Mouse (Mus musculus): ENCODE measurements at regions not wholly inside any gene's neighbourhood (a gene's known extent, or its start where the extent isn't known, plus 50 kb on each side); places are given as distances from the start of the nearest gene placed in this dataset.

DNA sequence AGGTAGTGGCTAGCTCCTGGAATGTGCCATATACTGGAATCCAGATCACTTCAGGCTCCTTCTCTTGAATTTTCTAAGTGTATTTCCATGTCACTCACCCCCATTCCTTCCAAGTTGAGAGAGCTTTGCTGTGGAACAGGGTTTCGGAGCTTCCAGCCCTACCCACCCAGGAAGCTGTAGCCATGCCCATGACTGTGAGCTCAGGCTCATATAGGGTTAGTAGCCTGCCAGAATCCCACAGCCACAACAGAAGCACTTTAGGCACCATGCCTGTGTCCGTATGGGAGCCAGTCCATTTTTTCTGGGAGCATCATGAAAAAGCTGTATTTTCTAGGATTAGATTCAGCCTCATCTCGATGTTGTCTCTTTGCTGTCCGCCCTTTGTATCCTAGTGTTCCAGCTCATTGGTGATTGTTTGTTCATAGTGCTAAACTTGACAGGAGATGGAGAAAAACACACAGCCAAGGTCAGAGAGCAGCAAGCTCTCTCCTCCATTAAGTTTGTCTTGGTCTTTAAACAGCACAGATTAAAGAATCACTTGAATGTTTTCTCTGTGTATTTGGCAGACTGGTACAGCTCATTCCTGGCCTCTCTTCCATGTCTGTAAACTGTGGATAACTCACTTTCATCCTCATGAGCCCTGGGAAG is 526.2 kb upstream of the 4930452B06Rik start:
- DNase-seq (ENCODE audit: low spot score in 2 of 2) = no peak

- DNase-seq (ENCODE audit: low spot score in 2 of 2) = no peak
Observed at GRCm38 (mm10) chr14:9191664-9192063, 525.6 kb upstream of the 4930452B06Rik start.

- DNase-seq (ENCODE audit: low spot score in 2 of 2) = no peak
Observed at GRCm38 (mm10) chr14:9161336-9161735, 495.3 kb upstream of the 4930452B06Rik start.

- no peak for DNase-seq (ENCODE audit: low spot score in 2 of 2)
Observed at GRCm38 (mm10) chr14:9157941-9158340, 491.9 kb upstream of the 4930452B06Rik start.

- no peak for DNase-seq (ENCODE audit: low spot score in 2 of 2)
Observed at GRCm38 (mm10) chr14:9150841-9151240, 484.8 kb upstream of the 4930452B06Rik start.

DNA sequence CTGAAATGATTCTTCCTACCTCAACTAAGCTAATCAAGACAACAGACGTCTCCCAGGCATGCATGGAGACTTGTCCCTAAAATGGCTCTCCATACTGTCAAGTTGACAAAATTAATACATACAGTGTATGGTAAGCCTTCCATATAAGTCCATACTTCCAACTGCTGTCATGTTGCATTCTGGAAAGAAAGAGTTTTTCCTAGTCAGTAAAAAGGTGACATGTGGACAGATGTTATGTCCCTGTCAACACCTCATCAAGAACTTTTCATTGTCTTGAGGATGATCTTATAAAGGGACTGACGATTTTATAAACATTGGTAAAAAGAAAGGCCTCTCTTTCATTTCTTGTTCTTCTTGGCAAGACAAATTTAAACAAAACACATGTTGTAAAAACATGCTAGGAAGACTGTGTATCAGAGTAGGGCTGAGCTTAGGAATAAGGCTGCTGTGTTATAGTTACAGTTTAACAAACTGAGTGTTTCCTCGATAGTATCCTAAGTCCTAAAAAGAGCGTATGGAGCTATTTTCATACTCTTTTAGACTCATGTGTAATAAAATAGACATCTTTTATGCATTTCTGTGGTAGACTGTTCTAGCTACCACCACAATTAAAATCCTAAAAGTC is 480.7 kb upstream of the 4930452B06Rik start:
- DNase-seq (ENCODE audit: low spot score in 2 of 2) = no peak

- DNase-seq (ENCODE audit: low spot score in 2 of 2) = no peak
Observed at GRCm38 (mm10) chr14:9105708-9106107, 439.7 kb upstream of the 4930452B06Rik start.

DNA sequence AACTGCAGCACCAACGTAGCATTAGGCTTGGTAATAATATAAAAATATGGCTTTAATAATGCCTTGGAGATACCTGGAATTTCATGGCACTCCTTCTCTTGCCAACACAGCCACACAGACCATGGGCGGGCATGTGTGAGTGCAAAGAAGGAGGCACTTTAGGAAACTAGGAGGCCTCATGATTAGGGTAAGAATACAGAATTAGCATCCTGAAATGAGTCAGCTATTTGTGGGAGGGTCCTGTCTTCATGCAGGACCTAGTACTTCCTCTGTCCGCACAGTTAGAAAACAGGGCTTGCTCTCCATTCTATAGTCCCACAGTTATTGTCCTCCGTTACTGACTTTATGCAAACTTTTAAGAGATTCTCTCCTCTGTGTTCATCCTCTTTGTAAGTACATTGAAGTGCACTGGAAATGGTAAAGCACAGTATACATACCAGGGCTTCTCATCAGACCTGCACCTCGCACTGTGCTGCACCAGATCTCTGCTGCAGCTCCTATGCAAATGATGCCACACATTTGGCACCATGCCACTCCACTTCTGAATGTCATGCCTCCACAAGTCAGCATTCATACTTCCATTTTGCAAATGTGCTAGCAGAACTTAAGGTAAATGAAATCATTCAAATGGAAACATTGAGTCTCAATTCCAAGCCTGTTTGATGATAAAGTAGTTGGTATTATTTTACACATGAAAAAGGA is 423.7 kb upstream of the 4930452B06Rik start:
- no peak for DNase-seq (ENCODE audit: low spot score in 2 of 2)

DNA sequence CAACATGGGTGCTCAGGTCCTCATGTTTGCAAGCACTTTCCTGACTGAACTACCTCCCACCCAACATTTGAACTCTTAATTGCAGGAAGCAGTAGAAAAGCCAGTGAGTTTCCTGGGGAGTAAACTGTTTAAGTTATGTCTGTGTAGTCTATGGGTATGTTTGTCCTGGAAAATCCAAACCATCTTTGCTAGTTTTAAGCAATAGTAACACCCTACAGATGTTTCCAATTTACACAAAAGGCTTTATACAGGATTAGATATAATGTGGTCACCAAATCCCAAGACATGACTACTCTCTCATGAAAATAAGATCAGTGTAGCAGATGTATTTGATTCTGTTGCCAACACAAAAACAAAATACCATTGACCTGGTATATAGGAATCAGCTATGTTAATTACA is 421.1 kb upstream of the 4930452B06Rik start:
- DNase-seq (ENCODE audit: low spot score in 2 of 2) = no peak

- DNase-seq (ENCODE audit: low spot score in 2 of 2) = no peak
Observed at GRCm38 (mm10) chr14:9079632-9080031, 413.6 kb upstream of the 4930452B06Rik start.

DNA sequence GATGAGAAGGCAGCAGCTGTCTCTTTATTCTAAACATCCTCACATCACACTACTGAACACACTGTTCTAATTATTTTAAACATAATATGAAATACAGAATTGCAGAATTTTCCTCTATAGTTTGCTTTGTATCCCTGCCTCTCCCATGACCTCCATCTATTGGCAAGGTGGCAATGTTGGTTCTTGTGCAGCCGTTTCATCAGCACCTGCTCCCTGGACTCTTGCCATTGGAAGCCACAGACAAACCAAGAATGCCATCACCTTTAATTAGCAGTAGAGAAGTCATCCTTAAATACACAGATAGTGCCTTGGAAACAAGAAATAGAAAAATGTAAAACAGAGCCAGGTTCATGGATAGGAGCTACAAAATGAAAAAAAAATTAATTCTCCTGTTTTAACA is 413.0 kb upstream of the 4930452B06Rik start:
- DNase-seq (ENCODE audit: low spot score in 2 of 2) = no peak

DNA sequence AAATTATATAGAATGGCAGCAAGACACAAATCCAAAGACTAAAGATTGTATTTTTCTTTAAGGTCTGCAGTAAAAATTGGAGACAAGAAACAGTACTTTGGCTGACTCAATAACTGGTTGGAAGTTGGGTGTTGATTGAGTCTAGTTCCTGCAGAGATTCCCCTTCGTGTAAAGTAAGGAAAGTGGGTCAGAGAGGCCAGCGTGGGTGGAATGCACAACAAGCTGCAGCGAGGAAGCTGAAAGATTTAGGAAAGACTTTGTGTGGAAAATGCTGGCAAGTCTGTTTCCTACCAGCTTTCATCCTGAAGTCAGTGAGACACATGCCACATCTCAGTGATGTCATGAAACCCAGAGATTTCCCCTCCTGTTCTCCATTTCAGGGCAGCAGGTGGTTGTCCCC is 405.1 kb upstream of the 4930452B06Rik start:
- DNase-seq (ENCODE audit: low spot score in 2 of 2) = no peak

DNA sequence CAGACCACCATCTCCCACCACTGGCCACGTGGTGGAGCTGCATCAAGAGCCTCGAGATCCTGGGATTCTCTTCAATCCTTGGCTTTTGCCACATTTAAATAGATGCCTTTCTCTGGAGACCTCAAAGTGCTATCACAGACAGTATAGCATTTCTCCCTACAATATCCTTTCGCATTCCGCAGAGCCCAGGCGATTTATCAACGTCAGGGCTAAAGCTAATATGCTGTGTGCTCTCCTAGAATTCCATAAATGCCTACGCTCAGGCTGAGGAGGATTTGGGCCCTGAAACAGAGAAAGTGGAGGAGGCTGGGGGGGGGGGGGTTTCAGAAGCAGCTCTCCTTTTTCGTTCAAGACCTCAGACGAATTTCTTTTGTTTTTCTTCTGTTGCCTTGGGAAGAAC is 394.0 kb upstream of the 4930452B06Rik start:
- no peak for DNase-seq (ENCODE audit: low spot score in 2 of 2)

- no peak for DNase-seq (ENCODE audit: low spot score in 2 of 2)
Observed at GRCm38 (mm10) chr14:9028811-9029210, 362.8 kb upstream of the 4930452B06Rik start.

- no peak for DNase-seq (ENCODE audit: low spot score in 2 of 2)
Observed at GRCm38 (mm10) chr14:9015826-9016225, 349.8 kb upstream of the 4930452B06Rik start.

DNA sequence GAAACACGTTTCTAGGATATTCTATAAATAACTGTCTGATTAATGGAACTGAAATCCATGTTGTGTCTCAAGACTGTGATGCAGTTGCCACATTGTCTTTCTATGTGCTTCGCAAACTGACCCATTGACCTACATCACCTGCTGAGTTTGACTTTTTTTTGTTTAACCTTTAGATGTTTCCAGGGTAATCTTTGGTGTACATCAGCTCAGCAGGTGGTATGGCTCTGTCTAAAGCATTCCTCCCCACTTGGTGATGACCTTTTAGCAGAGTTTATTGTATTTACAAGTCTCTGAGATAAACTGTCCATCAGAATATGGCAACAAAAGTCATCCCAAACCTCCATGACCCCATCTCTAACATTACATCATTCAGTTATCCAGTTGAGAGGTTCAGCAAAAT is 337.0 kb upstream of the 4930452B06Rik start:
- DNase-seq (ENCODE audit: low spot score in 2 of 2) = no peak

DNA sequence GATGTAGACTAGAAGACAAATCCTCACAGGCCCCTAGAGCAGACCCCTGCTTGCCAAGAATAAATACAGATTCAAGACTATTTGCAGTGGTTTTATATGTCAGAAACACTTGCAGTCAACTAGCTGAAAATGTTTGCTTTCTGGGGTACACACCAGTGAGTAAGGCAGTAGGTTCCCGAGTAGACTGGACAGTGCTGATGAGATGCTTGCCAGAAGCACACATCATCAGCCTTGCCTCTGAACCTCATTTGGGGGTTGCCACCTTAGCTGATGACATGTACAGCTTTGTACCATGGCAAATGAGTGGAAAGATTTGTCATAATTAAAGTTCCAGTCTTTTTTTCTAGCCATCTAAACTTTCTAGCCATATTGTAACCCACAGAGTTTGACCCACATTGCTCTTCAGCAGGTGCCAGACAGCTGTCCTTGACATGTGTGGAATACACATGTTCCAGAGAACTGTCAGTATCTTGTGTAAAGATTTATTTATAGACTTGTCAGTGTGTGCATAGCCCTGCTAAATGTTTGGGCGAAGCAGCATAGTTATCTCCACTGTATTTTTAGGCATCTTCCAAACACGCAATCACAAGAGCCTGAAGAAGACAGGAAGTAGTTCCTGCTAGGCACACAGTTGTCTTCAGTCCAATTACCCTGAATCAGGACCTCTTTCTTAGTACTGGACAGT is 334.5 kb upstream of the 4930452B06Rik start:
- no peak for DNase-seq (ENCODE audit: low spot score in 2 of 2)

DNA sequence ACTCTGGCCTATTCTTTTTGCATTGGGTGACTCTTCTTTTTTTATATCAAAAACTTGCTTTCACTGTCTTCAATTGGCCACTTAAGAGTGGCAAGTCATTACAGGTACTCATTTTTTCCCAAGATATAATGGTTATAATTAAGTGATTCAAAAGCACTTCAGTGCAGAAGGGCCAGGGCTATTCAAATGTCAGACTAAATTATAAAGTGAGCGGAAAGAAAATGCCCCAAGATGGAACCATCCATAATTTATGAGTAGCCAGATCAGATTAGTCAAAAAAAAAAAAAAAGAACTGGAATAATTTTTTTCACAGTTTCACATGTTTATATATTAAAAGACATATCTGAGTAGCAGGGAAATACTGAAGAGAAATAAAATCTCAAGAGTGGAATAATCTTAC is 333.8 kb upstream of the 4930452B06Rik start:
- DNase-seq (ENCODE audit: low spot score in 2 of 2) = no peak

DNA sequence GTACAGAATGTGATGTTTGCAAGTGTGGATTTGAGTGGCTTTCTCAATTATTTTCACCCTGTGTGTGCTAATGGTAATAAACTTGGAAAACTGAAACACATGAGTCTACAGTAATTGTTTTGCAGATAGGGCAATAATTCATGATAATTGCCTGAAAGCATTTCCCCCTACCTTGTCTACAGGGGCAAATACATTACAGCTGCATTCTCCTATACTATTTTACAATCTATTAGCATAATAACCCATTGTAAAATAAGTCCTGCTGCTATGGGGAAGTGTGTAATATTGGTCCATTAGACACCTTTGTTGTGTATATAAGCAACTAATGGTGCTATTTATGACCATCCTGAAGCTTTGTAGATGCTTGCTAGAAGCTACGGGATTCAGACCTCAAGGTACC is 327.4 kb upstream of the 4930452B06Rik start:
- DNase-seq (ENCODE audit: low spot score in 2 of 2) = no peak

DNA sequence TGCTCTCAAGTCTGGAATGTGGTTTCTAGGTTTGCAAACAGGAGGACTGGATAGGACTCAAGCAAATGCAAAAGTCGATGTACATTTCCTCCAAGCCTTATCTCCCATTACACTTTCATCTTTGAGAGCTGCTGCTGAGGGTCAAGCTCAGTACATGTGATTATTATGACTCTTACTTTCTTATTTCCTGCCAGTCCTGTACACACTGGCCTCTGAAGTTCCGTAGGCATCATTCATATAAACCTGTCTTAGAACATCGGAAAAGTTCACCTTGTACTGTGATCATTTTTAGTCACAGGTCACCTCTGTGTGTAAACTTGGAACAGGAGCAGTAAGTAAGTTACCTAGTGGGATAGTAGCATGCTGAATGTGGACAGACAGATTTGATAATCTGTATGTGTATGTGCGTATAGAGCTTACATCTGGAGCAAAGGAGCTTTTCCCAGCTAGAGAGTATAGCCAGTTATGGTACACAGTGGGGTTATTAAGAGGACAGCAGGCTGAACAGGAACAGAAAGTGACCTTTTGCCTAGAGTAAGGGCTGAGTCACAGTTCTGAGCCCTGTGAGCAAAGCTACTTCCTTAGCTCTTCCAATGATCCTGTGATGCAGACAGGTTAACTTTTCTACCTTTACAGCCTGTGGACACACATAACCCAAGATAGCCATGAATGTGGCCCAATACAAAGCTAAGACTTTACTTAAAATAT is 319.2 kb upstream of the 4930452B06Rik start:
- DNase-seq (ENCODE audit: low spot score in 2 of 2) = no peak

- no peak for DNase-seq (ENCODE audit: low spot score in 2 of 2)
Observed at GRCm38 (mm10) chr14:8961554-8961953, 295.5 kb upstream of the 4930452B06Rik start.

Data from gastrocnemius, adult 8-10 months (tissue).